Mouse (Mus musculus): ENCODE data around the gene Cyp26b1.
"Not testable (repeated sequence)": the region's sequence is repeated elsewhere in the genome, so short reads cannot be mapped to it uniquely, and the experiment has no call there.

The Cyp26b1 gene

DNA sequence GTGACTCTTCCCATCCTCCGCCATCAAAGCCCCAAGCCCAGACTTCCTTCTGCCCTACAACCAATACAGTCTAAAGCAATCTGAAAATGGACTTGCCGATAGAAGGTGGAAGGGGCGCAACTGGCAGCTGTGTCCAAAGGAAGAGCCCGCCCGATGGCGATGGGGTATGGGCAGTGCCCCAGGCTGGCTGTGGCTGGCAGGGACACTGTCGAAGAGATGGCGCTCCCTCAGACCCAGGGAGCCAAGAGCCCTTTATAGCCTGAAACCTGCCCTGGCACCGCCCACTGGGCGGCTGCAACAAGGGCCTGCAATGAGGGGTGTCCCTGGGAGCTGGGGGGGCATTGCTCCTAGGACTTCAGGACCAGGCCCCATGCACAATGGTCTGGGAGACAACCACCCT is at the start of gene Cyp26b1:
TSS of gene Cyp26b1 (minus strand) at position 216 of the 400 bp plus-strand sequence.
- DNase-seq = no peak

- DNase-seq = no peak
Observed at GRCm38 (mm10) chr6:84641062-84641431, 47.3 kb upstream of the Cyp26b1 start.

DNA sequence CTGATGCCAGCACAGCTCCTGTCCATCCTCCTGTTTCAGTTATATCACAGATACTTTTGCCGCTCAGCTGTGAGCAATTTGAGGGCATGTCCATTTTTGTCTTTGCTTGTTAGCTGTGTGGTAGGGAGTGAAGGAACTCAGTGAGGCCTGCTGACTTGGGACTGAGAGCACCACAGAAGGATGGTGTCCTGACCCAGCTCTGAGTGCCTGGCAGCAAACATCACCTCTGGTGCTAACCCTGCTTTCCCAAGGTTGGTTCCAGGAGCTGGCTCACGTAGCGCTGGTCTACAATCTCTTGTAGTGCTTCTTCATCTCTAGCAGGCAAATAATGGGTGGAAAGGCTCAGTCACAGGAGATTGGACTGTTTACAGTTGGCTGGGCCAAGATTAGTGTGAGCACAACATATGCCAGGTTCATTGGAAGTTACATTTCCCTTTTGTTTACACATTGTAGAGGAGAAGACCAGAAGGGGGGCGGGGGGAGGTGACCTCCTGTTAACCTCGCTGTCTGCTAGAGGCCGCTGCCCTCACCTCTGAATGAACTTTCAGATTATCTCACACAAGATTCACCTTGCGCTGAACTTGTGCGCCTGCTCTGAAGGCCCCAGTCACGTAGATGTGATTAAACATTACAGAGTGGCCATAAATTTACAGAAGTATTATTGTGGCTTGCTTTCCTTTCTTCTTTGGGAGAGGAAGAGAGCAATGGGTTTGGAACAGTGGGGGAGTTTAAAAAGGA is 46.8 kb upstream of the Cyp26b1 start:
- peak; percentile 49 for DNase-seq

DNA sequence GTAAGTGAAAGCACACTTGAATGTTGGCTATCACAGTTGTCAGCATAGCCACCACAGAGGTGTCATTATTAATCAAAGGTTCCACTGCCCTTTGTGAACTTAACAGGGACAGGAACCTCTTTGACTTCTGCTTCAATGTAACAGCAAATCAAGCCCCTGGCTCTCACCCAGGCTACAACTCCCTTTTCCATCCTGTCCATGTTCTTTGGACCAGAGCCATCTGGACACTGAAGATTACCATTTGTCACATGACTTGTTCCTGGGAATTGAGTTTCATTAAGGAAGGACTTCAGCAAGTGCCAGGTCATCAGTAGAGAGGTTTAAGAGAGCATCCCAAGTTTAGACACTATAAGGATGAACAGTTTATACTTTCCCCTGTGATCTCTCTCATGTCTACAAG is 44.5 kb upstream of the Cyp26b1 start:
- no peak for DNase-seq

DNA sequence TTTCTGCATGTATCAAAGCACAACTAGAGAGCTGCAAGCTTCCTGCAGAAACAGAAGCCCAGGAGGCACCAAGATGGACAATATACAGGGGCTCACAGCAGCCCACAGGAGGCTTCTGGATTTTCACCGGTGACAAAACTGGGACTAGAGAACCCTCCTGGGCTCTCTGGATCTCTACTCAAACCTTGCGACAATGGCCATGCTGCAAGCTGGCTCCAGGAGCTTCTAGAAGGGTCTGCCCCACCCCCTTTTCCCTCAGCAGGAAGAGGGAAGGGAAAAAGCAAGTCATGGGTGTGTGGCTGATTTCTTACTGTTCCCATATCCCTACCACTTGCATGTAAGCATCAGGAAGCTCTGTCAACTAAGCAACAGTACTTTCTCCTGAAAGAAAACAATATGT is 37.9 kb upstream of the Cyp26b1 start:
- no peak for DNase-seq

- DNase-seq = peak; percentile 9
Observed at GRCm38 (mm10) chr6:84630276-84630675, 36.6 kb upstream of the Cyp26b1 start.

GRCm38 (mm10) chr6:84628831-84629230 is 35.1 kb upstream of the Cyp26b1 start:
- no peak for DNase-seq

- no peak for DNase-seq
Observed at GRCm38 (mm10) chr6:84626398-84626797, 32.7 kb upstream of the Cyp26b1 start.

GRCm38 (mm10) chr6:84619166-84619565 is 25.5 kb upstream of the Cyp26b1 start:
- DNase-seq = no peak

DNA sequence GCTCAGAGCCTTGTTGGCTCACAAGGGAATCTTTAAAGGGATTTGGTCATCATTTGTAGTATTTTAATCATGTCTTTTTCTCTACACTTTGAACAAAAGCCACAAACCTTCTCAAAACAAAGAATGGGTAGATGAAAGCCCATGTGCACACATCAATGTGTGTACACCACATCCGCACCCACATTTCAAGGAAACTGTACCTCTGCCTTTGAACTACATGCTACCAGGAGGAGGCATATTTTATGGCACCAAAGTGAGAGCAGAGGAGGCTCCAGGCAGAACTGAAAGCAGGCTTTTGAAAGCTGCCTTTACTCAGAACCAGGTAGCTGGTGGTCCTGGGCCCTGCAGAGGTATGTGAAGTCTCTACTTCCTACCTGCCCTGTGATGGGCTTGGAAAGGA is 23.3 kb upstream of the Cyp26b1 start:
- DNase-seq = no peak

DNA sequence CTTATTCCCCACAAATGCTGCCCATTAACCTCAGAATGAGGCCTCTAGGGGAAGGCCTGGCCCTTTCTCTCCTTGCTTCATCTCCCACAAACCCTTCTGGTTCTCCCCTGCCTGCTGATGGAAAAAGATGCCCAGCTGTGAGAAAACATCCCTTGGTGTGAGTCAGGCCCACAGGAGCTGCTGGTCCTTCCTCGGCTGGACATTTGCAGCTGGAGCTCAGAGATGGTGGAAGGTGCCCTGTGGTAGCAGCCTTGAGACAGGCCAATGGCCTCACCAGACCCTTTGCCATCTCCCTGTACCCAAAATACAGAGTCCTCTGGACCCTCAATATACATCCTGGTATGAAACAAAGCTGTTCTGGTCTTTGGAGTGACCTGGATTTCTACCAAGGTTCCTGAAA is 22.9 kb upstream of the Cyp26b1 start:
- DNase-seq = no peak

- DNase-seq = no peak
Observed at GRCm38 (mm10) chr6:84613561-84613960, 19.9 kb upstream of the Cyp26b1 start.

- DNase-seq = no peak
Observed at GRCm38 (mm10) chr6:84601136-84601889, 7.6 kb upstream of the Cyp26b1 start.

GRCm38 (mm10) chr6:84599296-84599695 is 5.6 kb upstream of the Cyp26b1 start:
- not testable (repeated sequence) for DNase-seq

DNA sequence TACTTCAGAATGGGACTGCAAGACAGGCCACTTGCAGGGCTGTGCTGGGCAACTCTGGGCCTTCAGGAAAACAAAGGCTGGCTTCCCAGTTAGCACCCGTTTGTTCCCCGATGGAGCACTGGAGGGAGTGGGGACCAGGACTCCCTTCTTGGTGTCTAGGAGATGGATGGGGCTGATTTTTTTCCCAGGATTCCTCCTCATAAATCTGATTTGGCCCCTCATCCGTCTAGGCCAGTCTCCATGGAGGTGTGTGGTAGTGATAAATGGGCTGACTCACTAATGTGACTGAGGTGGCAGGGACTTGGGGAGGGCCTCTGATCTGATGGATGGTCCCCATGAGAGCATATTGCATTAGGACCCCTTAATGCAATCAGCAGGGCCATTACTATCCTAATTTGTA is 5.0 kb upstream of the Cyp26b1 start:
- no peak for DNase-seq

DNA sequence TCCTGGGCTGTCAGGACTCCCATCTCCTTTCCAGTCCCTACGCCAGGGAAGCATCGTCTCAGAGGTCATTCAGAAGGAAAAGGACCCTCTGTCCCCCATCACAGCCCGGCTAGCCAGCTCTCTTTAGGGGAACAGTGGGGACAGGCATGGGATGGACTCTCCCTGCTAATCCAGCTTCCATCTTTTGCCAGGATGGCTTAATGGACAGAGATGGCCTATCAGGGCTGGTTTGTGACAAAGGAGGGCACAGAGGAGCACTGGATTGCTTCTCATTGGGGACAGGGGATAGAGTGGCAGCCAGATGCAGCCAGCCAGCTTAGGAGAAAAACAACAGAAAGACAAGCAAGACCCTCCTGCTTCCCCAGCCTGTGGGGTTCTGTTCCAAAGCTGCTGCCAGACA is 918 bp upstream of the Cyp26b1 start:
- DNase-seq = no peak

GRCm38 (mm10) chr6:84590961-84591745 is 2.6 kb downstream of the Cyp26b1 start:
- no peak for DNase-seq

GRCm38 (mm10) chr6:84589742-84590686 is 3.7 kb downstream of the Cyp26b1 start:
- peak; percentile 77 for DNase-seq

DNA sequence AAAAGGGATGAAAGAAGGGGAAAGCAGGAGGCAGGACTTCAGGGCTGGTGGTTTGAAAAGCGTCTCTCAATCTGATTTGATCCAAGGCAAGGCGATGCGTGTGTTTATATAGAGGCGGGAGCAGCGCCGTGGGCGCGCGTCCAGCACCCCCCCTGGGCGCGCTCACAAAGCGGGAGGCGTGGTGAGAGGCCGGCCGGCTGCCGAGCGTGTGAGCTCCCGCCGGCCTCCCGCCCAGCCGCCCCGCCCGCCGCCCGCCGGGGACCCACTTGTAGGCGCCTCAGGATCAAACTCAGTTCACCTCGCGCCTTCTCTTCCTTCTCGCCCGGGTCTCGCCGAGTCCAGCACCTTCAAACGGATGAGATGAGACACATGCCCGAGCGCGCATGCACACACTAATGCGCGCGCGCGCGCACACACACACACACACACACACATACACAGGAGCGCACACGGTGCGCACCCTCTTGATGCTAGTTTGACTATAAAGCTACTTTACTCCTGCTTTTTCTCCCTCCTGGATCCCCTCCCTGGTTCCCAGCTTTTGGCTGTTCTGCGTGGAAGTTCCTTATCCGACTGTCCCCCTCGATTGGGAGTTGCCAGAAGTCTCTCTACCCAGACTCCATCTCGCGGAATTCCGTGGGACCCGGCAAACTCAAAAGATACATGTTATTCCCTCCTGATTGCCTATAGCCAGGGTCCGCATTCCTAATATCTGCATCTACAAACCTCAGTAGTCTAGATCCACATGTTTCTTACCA is 4.6 kb downstream of the Cyp26b1 start:
- DNase-seq = peak; percentile 30

GRCm38 (mm10) chr6:84588221-84588894 is 5.3 kb downstream of the Cyp26b1 start:
- peak; percentile 10 for DNase-seq
